Mouse (Mus musculus) stomach, postnatal 0 days (tissue): Measurements from ENCODE around the gene Nosip.

Source experiments
- CTCF ChIP-seq: IDR thresholded peaks from 2 replicates; pipeline ENCODE4 v1.5.1; 2016; ENCODE audit warnings: antibody characterized with exemption, low read depth, mild to moderate bottlenecking, moderate library complexity
- EP300 ChIP-seq: optimal IDR thresholded peaks from 2 replicates; pipeline ENCODE3; 2016; ENCODE audit warnings: antibody characterized with exemption

GRCm38 (mm10) chr7:45052181-45052861 lies 9.9 kb upstream of the Nosip start:
- TF ChIP-seq CTCF (peak; percentile 3; the same call in 1 of the 2 replicates), EP300 (no peak)
